Mouse (Mus musculus) MEL (cell line): ENCODE data around the gene Ciita. TPM values are rescaled to one million over a fixed set of nuclear protein-coding genes. Genes with fewer than 3 reads are reported as not detected.
A peak's percentile ranks its signal among the peaks of the same experiment; 100 is the strongest.

Source experiments
- DNase-seq: peaks from one replicate; pipeline ENCODE4 v3.0.0; 2011; ENCODE audit warnings: low read depth, low spot score
- H3K27ac ChIP-seq: 2 replicates; pipeline ENCODE4 v1.5.1; 2012; ENCODE audit warnings: low read depth, mild to moderate bottlenecking, control low read depth, low read length, moderate library complexity; ENCODE audit not compliant: control insufficient read depth
- H3K27me3 ChIP-seq, 2 experiments: fragments of 150-350 bp in 1 of 2; sonication (generic) in 1 of 2; 2 replicates each; pipeline ENCODE4 v1.6.1; 2012; ENCODE audit warnings: low read length in 2 of 2, mild to moderate bottlenecking in 2 of 2, improper control_type of control experiment in 1 of 2, moderate library complexity in 1 of 2; ENCODE audit not compliant: insufficient read depth in 2 of 2, control insufficient read depth in 1 of 2
- H3K36me3 ChIP-seq, 2 experiments: 2 replicates each; pipeline ENCODE4 v1.6.1; 2012 to 2014; ENCODE audit warnings: low read length in 2 of 2, improper control_type of control experiment in 1 of 2, inconsistent platforms in 1 of 2, mild to moderate bottlenecking in 1 of 2; ENCODE audit not compliant: insufficient read depth in 2 of 2, control insufficient read depth in 1 of 2
- H3K4me1 ChIP-seq, 2 experiments: fragments of 150-350 bp in 1 of 2; sonication (generic) in 1 of 2; 2 replicates each; pipeline ENCODE4 v1.6.1; 2012; ENCODE audit warnings: low read length in 2 of 2, improper control_type of control experiment in 1 of 2, mild to moderate bottlenecking in 1 of 2; ENCODE audit not compliant: insufficient read depth in 2 of 2, control insufficient read depth in 1 of 2
- H3K4me3 ChIP-seq, 2 experiments: fragments of 150-350 bp in 1 of 2; sonication (generic) in 1 of 2; 2 replicates each; pipeline ENCODE4 v1.5.1; 2012; ENCODE audit warnings: low read depth in 2 of 2, low read length in 2 of 2, mild to moderate bottlenecking in 2 of 2, moderate library complexity in 2 of 2, control low read depth in 1 of 2, improper control_type of control experiment in 1 of 2; ENCODE audit not compliant: control insufficient read depth in 1 of 2, insufficient read depth in 1 of 2
- H3K79me2 ChIP-seq: 2 replicates; pipeline ENCODE4 v1.6.1; 2012; ENCODE audit warnings: mild to moderate bottlenecking, low read length, moderate library complexity; ENCODE audit not compliant: control insufficient read depth, poor library complexity, insufficient read depth
- H3K9ac ChIP-seq: 2 replicates; pipeline ENCODE4 v1.6.1; 2012; ENCODE audit warnings: low read depth, mild to moderate bottlenecking, control low read depth, low read length, moderate library complexity; ENCODE audit not compliant: control insufficient read depth, poor library complexity, severe bottlenecking
- H3K9me3 ChIP-seq: fragments of 150-350 bp; sonication (generic); replicated peaks from 2 replicates; pipeline ENCODE4 v1.6.1; 2012; ENCODE audit warnings: mild to moderate bottlenecking, low read length, improper control_type of control experiment, moderate library complexity; ENCODE audit not compliant: insufficient read depth
- CTCF ChIP-seq, 3 experiments: IDR thresholded peaks in 2 of 3; conservative IDR thresholded peaks in 1 of 3; 2 replicates each; pipeline ENCODE4 v1.5.1; 2011 to 2012; ENCODE audit warnings: low read length in 3 of 3, low read depth in 2 of 3, mild to moderate bottlenecking in 2 of 3, improper control_type of control experiment in 1 of 3, inconsistent platforms in 1 of 3, mixed read lengths in 1 of 3, moderate library complexity in 1 of 3; ENCODE audit not compliant: control insufficient read depth in 1 of 3, insufficient read depth in 1 of 3, poor library complexity in 1 of 3, severe bottlenecking in 1 of 3
- E2F4 ChIP-seq: IDR thresholded peaks from 2 replicates; pipeline ENCODE4 v1.6.1; 2011; ENCODE audit warnings: low read depth, low read length, improper control_type of control experiment, borderline replicate concordance
- GABPA ChIP-seq: IDR thresholded peaks from 2 replicates; pipeline ENCODE4 v1.6.1; 2012; ENCODE audit warnings: low read depth, mild to moderate bottlenecking, inconsistent platforms, low read length, improper control_type of control experiment, moderate library complexity
- HCFC1 ChIP-seq: IDR thresholded peaks from 2 replicates; pipeline ENCODE4 v1.6.1; 2012; ENCODE audit warnings: low read depth, mild to moderate bottlenecking, inconsistent platforms, low read length, improper control_type of control experiment, moderate library complexity
- KAT2A ChIP-seq: conservative IDR thresholded peaks from 2 replicates; pipeline ENCODE4 v1.6.1; 2012; ENCODE audit warnings: low read depth, low read length, improper control_type of control experiment, inconsistent platforms
- MAFK ChIP-seq: IDR thresholded peaks from 2 replicates; pipeline ENCODE4 v1.6.1; 2011; ENCODE audit warnings: low read depth, mild to moderate bottlenecking, low read length, improper control_type of control experiment, borderline replicate concordance
- MAX ChIP-seq: IDR thresholded peaks from 2 replicates; pipeline ENCODE4 v1.6.1; 2011; ENCODE audit warnings: low read length, improper control_type of control experiment
- MAZ ChIP-seq: IDR thresholded peaks from 2 replicates; pipeline ENCODE4 v1.6.1; 2012; ENCODE audit warnings: low read depth, mild to moderate bottlenecking, inconsistent platforms, low read length, improper control_type of control experiment
- MYB ChIP-seq: IDR thresholded peaks from 2 replicates; pipeline ENCODE4 v1.6.1; 2011; ENCODE audit warnings: mild to moderate bottlenecking, low read depth, low read length, improper control_type of control experiment
- NELFE ChIP-seq: IDR thresholded peaks from 2 replicates; pipeline ENCODE4 v1.6.1; 2011; ENCODE audit warnings: low read depth, low read length, improper control_type of control experiment
- POLR2A ChIP-seq, 2 experiments: IDR thresholded peaks; 2 replicates each; pipeline ENCODE4 v1.6.1; 2011 to 2012; ENCODE audit warnings: low read length in 2 of 2, mild to moderate bottlenecking in 2 of 2, control low read depth in 1 of 2, improper control_type of control experiment in 1 of 2, low read depth in 1 of 2, moderate library complexity in 1 of 2; ENCODE audit not compliant: control insufficient read depth in 1 of 2, insufficient read depth in 1 of 2, poor library complexity in 1 of 2
- POLR2AphosphoS2 ChIP-seq: IDR thresholded peaks from 2 replicates; pipeline ENCODE4 v1.6.1; 2011; ENCODE audit warnings: low read length, improper control_type of control experiment
- RAD21 ChIP-seq: IDR thresholded peaks from 2 replicates; pipeline ENCODE4 v1.6.1; 2011; ENCODE audit warnings: mild to moderate bottlenecking, low read depth, low read length, improper control_type of control experiment
- RCOR1 ChIP-seq: IDR thresholded peaks from 2 replicates; pipeline ENCODE4 v1.6.1; 2012; ENCODE audit warnings: low read depth, mild to moderate bottlenecking, inconsistent platforms, low read length, improper control_type of control experiment
- SIN3A ChIP-seq: IDR thresholded peaks from 2 replicates; pipeline ENCODE4 v1.6.1; 2012; ENCODE audit warnings: low read length, improper control_type of control experiment, inconsistent platforms
- TAL1 ChIP-seq: IDR thresholded peaks from 2 replicates; pipeline ENCODE4 v1.6.1; 2012; ENCODE audit warnings: mild to moderate bottlenecking, inconsistent platforms, low read length, moderate library complexity, mixed read lengths
- TCF12 ChIP-seq: IDR thresholded peaks from 2 replicates; pipeline ENCODE4 v1.6.1; 2014; ENCODE audit warnings: low read depth, mild to moderate bottlenecking, inconsistent platforms, low read length, improper control_type of control experiment, moderate library complexity
- UBTF ChIP-seq: IDR thresholded peaks from 2 replicates; pipeline ENCODE4 v1.6.1; 2012; ENCODE audit warnings: low read depth, mild to moderate bottlenecking, inconsistent platforms, low read length, improper control_type of control experiment, moderate library complexity, borderline replicate concordance; ENCODE audit not compliant: insufficient read depth
- USF1 ChIP-seq: IDR thresholded peaks from 2 replicates; pipeline ENCODE4 v1.6.1; 2014; ENCODE audit warnings: low read depth, mild to moderate bottlenecking, inconsistent platforms, low read length, improper control_type of control experiment, moderate library complexity
- USF2 ChIP-seq, 2 experiments: IDR thresholded peaks; 2 replicates each; pipeline ENCODE4 v1.6.1; 2011 to 2012; ENCODE audit warnings: improper control_type of control experiment in 2 of 2, low read length in 2 of 2, borderline replicate concordance in 1 of 2, inconsistent platforms in 1 of 2, low read depth in 1 of 2, mild to moderate bottlenecking in 1 of 2; ENCODE audit not compliant: insufficient read depth in 1 of 2
- ZC3H11A ChIP-seq: IDR thresholded peaks from 2 replicates; pipeline ENCODE4 v1.6.1; 2012; ENCODE audit warnings: low read depth, mild to moderate bottlenecking, inconsistent platforms, low read length, improper control_type of control experiment
- ZKSCAN1 ChIP-seq: IDR thresholded peaks from 2 replicates; pipeline ENCODE4 v1.6.1; 2012; ENCODE audit warnings: low read depth, mild to moderate bottlenecking, inconsistent platforms, low read length, improper control_type of control experiment, moderate library complexity
- ZMIZ1 ChIP-seq: IDR thresholded peaks from 2 replicates; pipeline ENCODE4 v1.6.1; 2012; ENCODE audit warnings: low read depth, mild to moderate bottlenecking, inconsistent platforms, low read length, improper control_type of control experiment, moderate library complexity
- polyA plus RNA-seq, 2 experiments: library from polyadenylated mRNA; stranded (reverse) in 1 of 2; unstranded in 1 of 2; fragments of >175 nt in 1 of 2; fragments of >200 nt in 1 of 2; gene quantifications; 2 replicates each; pipeline versions ENCODE4 v1.2.1 to v1.2.4; 2012; ENCODE audit warnings: low replicate concordance in 2 of 2, low read depth in 1 of 2; ENCODE audit not compliant: insufficient read length in 2 of 2, insufficient read depth in 1 of 2, missing spikeins in 1 of 2
- total RNA-seq: library from RNA; depleted of rRNA; stranded (reverse); fragments of 300-350 nt; gene quantifications from 2 replicates; pipeline ENCODE4 v1.2.3, GENCODE M21; 2012

The Ciita gene
- total and polyA plus RNA-seq, 3 experiments, result 0.04 TPM; not detected in 2

DNA sequence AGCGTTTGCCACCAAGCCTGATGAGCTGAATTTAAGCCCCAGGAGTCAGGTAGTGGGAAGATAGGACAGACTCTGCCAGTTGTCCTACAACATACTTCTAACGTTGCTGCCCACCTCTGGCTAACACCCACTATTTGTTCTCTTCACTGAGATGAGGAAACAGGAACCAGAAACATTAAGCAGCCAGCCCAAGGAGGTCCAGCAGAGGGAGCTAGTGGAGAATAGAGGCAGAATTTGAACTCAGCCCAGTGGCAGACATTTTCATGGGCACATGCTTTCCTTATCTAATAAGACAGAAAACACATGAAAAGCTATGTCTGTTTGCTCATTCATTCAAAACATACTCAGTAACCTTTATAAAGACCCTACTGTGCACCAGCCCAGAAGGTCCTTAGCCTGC is 23.2 kb downstream of the Ciita start:
- DNase-seq, result no peak
- Histone ChIP-seq H3K27ac (no peak overlapping the region), H3K79me2 (no peaks in the 10 kb centered on the region), H3K4me3 (no peak overlapping the region), H3K36me3 (no peaks in the 10 kb centered on the region), H3K9me3 (no peaks in the 10 kb centered on the region), H3K27me3 (peaks cover 1 to 2% of the 10 kb centered on the region in 2 experiments; a peak in 2 of 4 replicates), H3K4me1 (no peaks in the 10 kb centered on the region), H3K9ac (no peak overlapping the region)
- TF ChIP-seq CTCF (IDR thresholded peaks at IDR 0.05 in 2 of 3, conservative IDR thresholded peaks at IDR 0.05 in 1 of 3; ENCODE audit: control insufficient read depth in 1 of 3, insufficient read depth in 1 of 3, low read depth in 2 of 3, low read length in 3 of 3, poor library complexity in 1 of 3, severe bottlenecking in 1 of 3) (peak in 1 of 3 experiments; percentile 25; a peak in 1 of 6 replicates), UBTF (no peak), HCFC1 (no peak)

DNA sequence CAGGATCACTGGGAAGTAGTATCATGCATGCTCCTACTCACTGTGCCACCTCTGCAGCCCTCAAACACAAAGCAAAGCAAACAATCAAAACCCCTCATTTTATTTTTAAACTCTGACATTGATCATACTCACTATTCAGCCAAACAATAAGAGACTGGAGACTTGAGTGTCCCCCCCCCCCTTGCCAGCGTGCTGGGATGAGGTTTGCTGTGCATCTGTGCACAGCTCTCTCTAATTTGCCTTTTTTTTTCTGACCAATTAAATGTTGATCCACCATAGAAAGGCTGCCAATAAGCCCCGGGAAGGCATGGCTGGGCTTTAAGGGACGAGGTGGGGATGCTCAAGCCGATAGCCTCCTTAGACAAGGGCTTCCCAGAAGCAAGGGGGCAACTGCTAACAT is 27.6 kb downstream of the Ciita start:
- H3K27me3 ChIP-seq, result peaks cover 1 to 3% of the 10 kb centered on the region in 2 experiments; a peak in 1 of 4 replicates
- H3K4me1 ChIP-seq, result no peaks in the 10 kb centered on the region
- no peak overlapping the region for H3K9ac ChIP-seq
- H3K36me3 ChIP-seq, result no peaks in the 10 kb centered on the region
- H3K9me3 ChIP-seq, result no peaks in the 10 kb centered on the region
- H3K27ac ChIP-seq, result no peak overlapping the region
- no peak overlapping the region for H3K4me3 ChIP-seq
- DNase-seq, result no peak
- TF ChIP-seq USF1 (no peak), ZC3H11A (no peak), MAFK (no peak), RAD21 (no peak), MAZ (no peak), GABPA (no peak), MYB (no peak), RCOR1 (no peak), NELFE (no peak), USF2 (IDR thresholded peaks at IDR 0.05; ENCODE audit: borderline replicate concordance in 1 of 2, insufficient read depth in 1 of 2, low read depth in 1 of 2, low read length in 2 of 2) (no peak), SIN3A (no peak), ZMIZ1 (no peak)
- TF ChIP-seq, all 39 proteins: peak for 0
- no peaks in the 10 kb centered on the region for H3K79me2 ChIP-seq

DNA sequence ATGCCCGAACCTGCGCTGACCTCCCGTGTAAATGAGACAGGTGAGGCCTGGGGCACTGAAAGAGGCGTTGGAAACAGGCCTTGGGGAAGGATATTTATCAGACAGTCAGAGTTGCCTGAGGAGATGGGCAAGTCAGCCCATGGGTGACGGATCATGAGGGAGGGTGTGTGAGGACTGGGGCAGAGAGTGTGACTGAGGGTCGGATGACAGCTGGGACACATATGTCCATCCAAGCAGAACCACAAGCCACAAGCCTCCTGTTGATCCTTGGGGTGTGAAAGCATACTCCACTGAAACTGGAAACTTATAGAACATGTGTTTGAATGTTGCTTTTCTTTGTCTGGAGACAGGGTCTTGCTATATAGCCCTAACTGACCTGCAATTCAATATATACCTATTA is 28.8 kb downstream of the Ciita start:
- Histone ChIP-seq H3K27me3 (peaks cover 1 to 3% of the 10 kb centered on the region in 2 experiments; a peak in 1 of 4 replicates), H3K4me1 (no peaks in the 10 kb centered on the region)
- DNase-seq, result no peak

More for the DNA sequence above, 28.8 kb downstream of the Ciita start:
- no peaks in the 10 kb centered on the region for H3K9me3 ChIP-seq
- no peaks in the 10 kb centered on the region for H3K36me3 ChIP-seq
- no peaks in the 10 kb centered on the region for H3K79me2 ChIP-seq
- H3K27ac ChIP-seq, result no peak overlapping the region
- TF ChIP-seq POLR2A (IDR thresholded peaks at IDR 0.05; ENCODE audit: control insufficient read depth in 1 of 2, insufficient read depth in 1 of 2, low read depth in 1 of 2, low read length in 2 of 2, poor library complexity in 1 of 2) (no peak), POLR2AphosphoS2 (no peak), E2F4 (no peak), ZKSCAN1 (no peak), TAL1 (no peak), MAX (no peak), KAT2A (no peak), TCF12 (no peak), GABPA (no peak)
- no peak overlapping the region for H3K9ac ChIP-seq
- no peak overlapping the region for H3K4me3 ChIP-seq
